Mouse (Mus musculus) kidney, adult 8-10 months (tissue): ENCODE data around the gene Ntn5.

Experiments used
- DNase-seq, 2 experiments: peaks; one replicate each; pipeline ENCODE4 v3.0.0; 2022

Ntn5 gene

DNA sequence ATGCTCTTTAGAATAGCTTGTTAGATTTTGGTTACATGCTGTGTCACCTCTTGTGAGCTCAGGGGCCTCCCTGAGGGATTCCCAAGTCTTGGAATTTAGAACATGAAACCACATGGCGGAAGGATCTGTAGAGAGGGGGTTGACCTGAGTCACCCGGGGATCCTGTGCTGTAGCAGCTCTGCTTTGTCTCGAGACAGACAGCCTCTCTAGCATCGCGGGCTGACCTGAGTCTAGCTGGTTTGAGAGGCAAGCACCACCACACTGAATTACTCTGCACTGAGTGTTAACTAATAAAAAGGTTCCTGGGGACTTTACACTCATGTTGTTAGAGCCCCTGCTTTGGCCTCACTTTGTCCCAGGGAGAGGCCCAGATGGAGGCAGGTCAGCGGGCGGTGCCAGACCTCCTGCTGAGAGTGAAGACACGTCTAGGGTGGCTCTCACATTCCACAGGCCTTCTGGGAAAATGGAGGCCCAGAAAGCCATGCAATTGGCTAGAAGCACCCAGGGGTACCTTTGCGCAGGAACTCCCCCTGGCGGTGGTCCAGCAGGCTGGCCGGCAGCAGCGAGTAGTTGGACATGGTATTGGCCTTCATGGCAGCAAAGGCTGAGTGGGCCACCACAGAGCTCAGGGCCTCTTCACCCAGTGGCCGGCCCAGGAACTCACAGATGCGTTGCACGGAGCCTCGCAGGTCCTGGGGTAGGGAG, 47.1 kb downstream of the Ntn5 start:
- DNase-seq: peak in 1 of 2 experiments; percentile 55

GRCm38 (mm10) chr7:45733477-45733876, 49.7 kb downstream of the Ntn5 start:
- DNase-seq: no peak

- DNase-seq: peak; percentile 68 to 83
Measured at GRCm38 (mm10) chr7:45739162-45739763, 55.4 kb downstream of the Ntn5 start.

GRCm38 (mm10) chr7:45739820-45740219, 56.0 kb downstream of the Ntn5 start:
- no peak for DNase-seq

DNA sequence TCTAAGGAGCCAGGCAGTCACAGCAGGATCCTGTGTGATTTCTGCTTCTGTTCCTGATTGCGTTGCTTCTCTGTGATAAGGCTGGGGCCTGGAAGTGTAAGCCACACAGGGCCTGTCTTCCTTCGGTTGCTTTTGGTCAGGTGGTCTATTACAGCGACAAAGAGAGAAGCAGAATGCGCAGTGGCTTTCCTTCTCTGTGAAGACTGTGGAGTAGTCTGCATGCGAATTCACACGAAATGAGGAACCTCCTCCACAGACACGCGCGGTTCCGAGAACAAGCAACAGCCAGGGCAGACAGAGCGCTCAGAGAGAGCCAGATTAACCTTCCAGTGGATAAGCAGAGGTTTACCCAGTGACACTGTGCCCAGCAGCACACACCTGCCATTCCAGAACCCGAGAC, 57.5 kb downstream of the Ntn5 start:
- DNase-seq: no peak

DNA sequence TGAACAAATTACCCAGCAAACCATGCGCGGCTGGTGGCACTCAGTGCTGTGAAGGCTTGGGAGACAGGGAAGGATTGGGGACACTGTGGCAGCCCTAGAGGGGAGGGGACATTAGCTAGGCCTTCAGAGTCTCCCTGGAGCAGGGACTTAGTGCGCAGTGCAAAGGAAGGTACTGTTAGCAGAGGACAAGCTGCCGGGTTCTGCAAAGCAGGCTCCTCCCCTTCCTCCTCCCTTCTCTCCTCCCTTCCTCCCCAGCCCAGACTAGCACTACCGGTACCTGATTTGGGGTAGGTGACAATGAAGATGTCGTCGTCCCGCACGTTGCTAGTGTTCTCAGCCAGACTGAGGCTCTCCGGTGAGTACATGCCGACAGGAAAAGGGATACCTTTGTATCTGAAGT, 58.0 kb downstream of the Ntn5 start:
- no peak for DNase-seq

DNA sequence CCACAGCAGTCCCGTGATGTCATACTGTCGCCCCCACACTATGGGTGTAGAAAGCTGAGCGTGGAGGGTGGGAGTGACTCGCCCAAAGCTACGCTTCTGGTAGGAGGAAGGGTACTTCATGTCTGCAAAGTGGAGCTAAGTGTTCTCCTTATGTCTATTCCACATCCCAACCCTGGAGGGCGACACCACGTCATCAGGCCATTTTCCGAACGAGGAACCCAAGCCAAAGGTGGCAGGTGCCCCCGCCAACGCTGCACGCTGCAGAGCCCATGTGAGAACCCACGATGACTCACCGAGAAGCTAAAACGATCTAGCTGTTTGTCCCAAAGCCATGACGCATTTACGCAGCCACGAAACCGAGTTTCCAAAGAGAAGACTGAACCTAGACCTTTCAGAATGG, 58.5 kb downstream of the Ntn5 start:
- no peak for DNase-seq
